21 mouse cellular contexts compared by ENCODE assay signal in genomic region chr19:59356388-59356787, GRCm38 (mm10). TPM values are rescaled to one million over a fixed set of nuclear protein-coding genes. Genes with fewer than 3 reads are reported as not detected.
DNase-seq lines count a peak whose midpoint lies in the region; ATAC-seq and TF ChIP-seq lines count a peak whose summit lies in the region.
"Had no signal": no experiment of that assay in that cellular context is flagged by ENCODE, and none has a peak within 500 bp of the region (broad histone marks: within the 10 kb centered on the region; RNA-seq: fewer than 3 reads in every experiment).

No protein-coding gene starts in this region.

- H3K27ac ChIP-seq in heart, embryonic 13.5 days (replicated peaks), result no peak overlapping the region
- peak overlapping the region; percentile 54; the same call in 1 of the 2 replicates for H3K27ac ChIP-seq in bone marrow, adult 2 months (ENCODE audit: control insufficient read depth, insufficient read depth, low read depth, low read length, poor library complexity)
- H3K27ac ChIP-seq in liver, embryonic 15.5 days (replicated peaks), result peak overlapping the region; percentile 82
- H3K27ac ChIP-seq: embryonic facial prominence, embryonic 12.5 days; forebrain, embryonic 13.5 days; hindbrain, embryonic 15.5 days had no signal

- H3K9ac ChIP-seq in heart, embryonic 13.5 days, result no peak overlapping the region
- H3K9ac ChIP-seq in liver, embryonic 15.5 days, result peak overlapping the region; percentile 16; the same call in 1 of the 2 replicates
- H3K9ac ChIP-seq: embryonic facial prominence, embryonic 12.5 days; forebrain, embryonic 13.5 days; forebrain, postnatal 0 days; hindbrain, embryonic 15.5 days had no signal

- TF ChIP-seq POLR2A in bone marrow, adult 2 months (IDR thresholded peaks at IDR 0.05; ENCODE audit: borderline replicate concordance, control insufficient read depth, low read depth, low read length), result no peak

- peak; percentile 68 for DNase-seq in heart, adult 11 months
- DNase-seq in heart, postnatal 36 days, result no peak
- DNase-seq in heart, postnatal 14 days, result no peak
- no peak for DNase-seq in right cerebral cortex, postnatal 36 days (ENCODE audit: low spot score in 2 of 2)
- DNase-seq: adrenal gland, postnatal 25 days; cerebellum, adult 11 months; cerebellum, adult 8-10 months; cerebellum, postnatal 14 days; forebrain, postnatal 0 days; gastrocnemius, postnatal 14 days; heart, postnatal 10 days had no signal

- intact Hi-C loops in heart, postnatal 36 days (cut with DNase I), result no loop called here
- intact Hi-C loops in heart, postnatal 14 days (cut with DNase I), result no loop called here

- peaks cover 26% of the 10 kb centered on the region for H3K4me1 ChIP-seq in heart, embryonic 13.5 days
- peaks cover 4% of the 10 kb centered on the region for H3K4me1 ChIP-seq in bone marrow, adult 2 months (ENCODE audit: control insufficient read depth, insufficient read depth, low read length)
- peaks cover 82% of the 10 kb centered on the region for H3K4me1 ChIP-seq in liver, embryonic 15.5 days (replicated peaks)
- H3K4me1 ChIP-seq: embryonic facial prominence, embryonic 12.5 days; forebrain, embryonic 13.5 days; hindbrain, embryonic 15.5 days had no signal

- no peak for ATAC-seq in heart, embryonic 13.5 days (ENCODE audit: extremely low read depth, insufficient number of reproducible peaks, low FRiP score, low TSS enrichment)
- no peak for ATAC-seq in liver, embryonic 15.5 days (ENCODE audit: insufficient read depth)
- no peak for ATAC-seq in monocyte, adult 5-6 weeks (replicated peaks; ENCODE audit: insufficient number of reproducible peaks, low FRiP score, low TSS enrichment, poor library complexity, severe bottlenecking)
- ATAC-seq: activated CD4-positive, CD25-positive, alpha-beta regulatory T cell, adult 4 months; forebrain, embryonic 13.5 days; forebrain, postnatal 0 days; intestine, embryonic 16.5 days; Patski had no signal

- 68% methylated on average over 3 of the region's 3 CpGs for WGBS in heart, embryonic 13.5 days
- 84% methylated on average over 3 of the region's 3 CpGs for WGBS in bone marrow, adult 2 months
- 77% methylated on average over 3 of the region's 3 CpGs for WGBS in liver, embryonic 15.5 days (ENCODE audit: insufficient replicate concordance)

- H3K36me3 ChIP-seq in heart, embryonic 13.5 days, result no peaks in the 10 kb centered on the region
- H3K36me3 ChIP-seq in liver, embryonic 15.5 days (replicated peaks), result no peaks in the 10 kb centered on the region
- H3K36me3 ChIP-seq: embryonic facial prominence, embryonic 12.5 days; hindbrain, embryonic 15.5 days had no signal

- TF ChIP-seq CTCF in bone marrow, adult 2 months (IDR thresholded peaks at IDR 0.05; ENCODE audit: control insufficient read depth, insufficient read depth, low read length), result no peak

- no peak overlapping the region for H3K4me3 ChIP-seq in heart, embryonic 13.5 days
- no peak overlapping the region for H3K4me3 ChIP-seq in bone marrow, adult 2 months (replicated peaks; ENCODE audit: control insufficient read depth, low read depth, low read length)
- H3K4me3 ChIP-seq in liver, embryonic 15.5 days (replicated peaks), result no peak overlapping the region
- H3K4me3 ChIP-seq: embryonic facial prominence, embryonic 12.5 days; forebrain, embryonic 13.5 days; hindbrain, embryonic 15.5 days had no signal

- H3K9me3 ChIP-seq in heart, embryonic 13.5 days, result no peaks in the 10 kb centered on the region
- H3K9me3 ChIP-seq in liver, embryonic 15.5 days (replicated peaks), result no peaks in the 10 kb centered on the region
- H3K9me3 ChIP-seq: embryonic facial prominence, embryonic 12.5 days; forebrain, embryonic 13.5 days; hindbrain, embryonic 15.5 days had no signal

- H3K4me2 ChIP-seq in heart, embryonic 13.5 days, result peak overlapping the region; percentile 29; the same call in 1 of the 2 replicates
- H3K4me2 ChIP-seq in liver, embryonic 15.5 days, result peak overlapping the region; percentile 50
- H3K4me2 ChIP-seq: embryonic facial prominence, embryonic 12.5 days; forebrain, embryonic 13.5 days; hindbrain, embryonic 15.5 days had no signal

- H3K27me3 ChIP-seq in heart, embryonic 13.5 days (replicated peaks), result peaks cover 58% of the 10 kb centered on the region
- H3K27me3 ChIP-seq in liver, embryonic 15.5 days, result peaks cover 8% of the 10 kb centered on the region
- H3K27me3 ChIP-seq: embryonic facial prominence, embryonic 12.5 days; forebrain, embryonic 13.5 days; hindbrain, embryonic 15.5 days had no signal

RNA-seq across cellular contexts. Expression of gene Pdzd8, which starts 10.8 kb away (rescaled TPM):
- 10 to 100 TPM; 24.7 to 27.2 TPM for total RNA-seq in heart, postnatal 36 days (2021)
- polyA plus RNA-seq in heart, embryonic 13.5 days (2015; fragmentation: Nextera tagmentation; extraction: Ambion mirVana), result 6.4 and 7.0 TPM in 2 replicates
- 10 to 100 TPM; 25.6 to 26.5 TPM for total RNA-seq in heart, postnatal 14 days (2021)
- 8.8 and 13.6 TPM in 2 replicates for polyA plus RNA-seq in bone marrow, adult 2 months (2011; ENCODE audit: insufficient read depth, insufficient read length, low replicate concordance, missing spikeins)
- 3.7 and 4.0 TPM in 2 replicates for polyA plus RNA-seq in liver, embryonic 15.5 days (2015; fragmentation: Nextera tagmentation; extraction: Ambion mirVana)
- 54.7 to 72.0 TPM (median 56.5 TPM) in 3 replicates for total RNA-seq in monocyte, adult 5-6 weeks (2017)

RNA-seq across cellular contexts. Expression of gene Rps12-ps3, which starts 34.3 kb away (rescaled TPM):
- 100 to 1,000 TPM; 231 to 254 TPM for total RNA-seq in heart, postnatal 36 days (2021)
- 6.1 and 14.4 TPM in 2 replicates for polyA plus RNA-seq in heart, embryonic 13.5 days (2015; fragmentation: Nextera tagmentation; extraction: Ambion mirVana)
- 100 to 1,000 TPM; 264 to 277 TPM for total RNA-seq in heart, postnatal 14 days (2021)
- 1,301 and 2,446 TPM in 2 replicates for polyA plus RNA-seq in bone marrow, adult 2 months (2011; ENCODE audit: insufficient read depth, insufficient read length, low replicate concordance, missing spikeins)
- 13.3 TPM in 1 of 2 replicates, not detected in the other for polyA plus RNA-seq in liver, embryonic 15.5 days (2015; fragmentation: Nextera tagmentation; extraction: Ambion mirVana)
- total RNA-seq in monocyte, adult 5-6 weeks (2017), result 191 to 497 TPM (median 426 TPM) in 3 replicates
- polyA plus RNA-seq: hindbrain, embryonic 15.5 days had no signal
